Mouse (Mus musculus) myocyte (in vitro differentiated cells): ENCODE measurements around the gene 1810009J06Rik. TPM values are rescaled to one million over a fixed set of nuclear protein-coding genes. Genes with fewer than 3 reads are reported as not detected.
"Not testable (repeated sequence)": the region's sequence is repeated elsewhere in the genome, so short reads cannot be mapped to it uniquely, and the experiment has no call there.

Experiments
- H3K27me3 ChIP-seq: one replicate; pipeline ENCODE4 v1.6.1; 2011; ENCODE audit not compliant: control insufficient read depth, insufficient read depth, insufficient read length
- H3K36me3 ChIP-seq: one replicate; pipeline ENCODE4 v1.6.1; 2011; ENCODE audit not compliant: control insufficient read depth, insufficient read depth
- H3K4me2 ChIP-seq: one replicate; pipeline ENCODE4 v1.6.1; 2011; ENCODE audit warnings: low read depth, control low read depth
- H3K4me3 ChIP-seq: one replicate; pipeline ENCODE4 v1.5.1; 2011; ENCODE audit warnings: mild to moderate bottlenecking, control low read depth, moderate library complexity
- H3K79me2 ChIP-seq: one replicate; pipeline ENCODE4 v1.6.1; 2011; ENCODE audit not compliant: control insufficient read depth, insufficient read depth
- H3ac ChIP-seq: one replicate; pipeline ENCODE4 v1.6.1; 2011; ENCODE audit not compliant: control insufficient read depth, insufficient read length
- CEBPB ChIP-seq: IDR thresholded peaks from 2 replicates; pipeline ENCODE4 v1.6.1; 2011; ENCODE audit warnings: mild to moderate bottlenecking, moderate library complexity; ENCODE audit not compliant: poor library complexity, insufficient read depth, severe bottlenecking
- E2F4 ChIP-seq: IDR thresholded peaks from one replicate; pipeline ENCODE4 v1.6.1; 2011; ENCODE audit warnings: mild to moderate bottlenecking, control low read depth, moderate library complexity; ENCODE audit not compliant: insufficient read depth
- MAX ChIP-seq: IDR thresholded peaks from one replicate; pipeline ENCODE4 v1.6.1; 2011; ENCODE audit warnings: low read depth, mild to moderate bottlenecking, control low read depth
- MYOD1 ChIP-seq, 3 experiments: IDR thresholded peaks; one replicate each; pipeline ENCODE4 v1.6.1; 2011; ENCODE audit warnings: control low read depth in 2 of 3, low read depth in 2 of 3, mild to moderate bottlenecking in 2 of 3, moderate library complexity in 1 of 3; ENCODE audit not compliant: insufficient read length in 2 of 3, control insufficient read depth in 1 of 3
- MYOG ChIP-seq, 3 experiments: IDR thresholded peaks; one replicate each; pipeline ENCODE4 v1.6.1; 2011; ENCODE audit warnings: control low read depth in 2 of 3, low read depth in 2 of 3, mild to moderate bottlenecking in 2 of 3; ENCODE audit not compliant: insufficient read length in 2 of 3, control insufficient read depth in 1 of 3, insufficient read depth in 1 of 3
- POLR2A ChIP-seq: IDR thresholded peaks from one replicate; pipeline ENCODE4 v1.6.1; 2011; ENCODE audit warnings: low read depth, mild to moderate bottlenecking, control low read depth, moderate library complexity; ENCODE audit not compliant: insufficient read length
- POLR2AphosphoS2 ChIP-seq: IDR thresholded peaks from one replicate; pipeline ENCODE4 v1.6.1; 2011; ENCODE audit warnings: low read depth, control low read depth; ENCODE audit not compliant: insufficient read length
- REST ChIP-seq: IDR thresholded peaks from one replicate; pipeline ENCODE4 v1.6.1; 2011; ENCODE audit warnings: mild to moderate bottlenecking, control low read depth, moderate library complexity; ENCODE audit not compliant: insufficient read depth, insufficient read length
- SRF ChIP-seq: IDR thresholded peaks from one replicate; pipeline ENCODE4 v1.6.1; 2011; ENCODE audit warnings: low read depth; ENCODE audit not compliant: control insufficient read depth, insufficient read length
- TCF12 ChIP-seq: IDR thresholded peaks from one replicate; pipeline ENCODE4 v1.6.1; 2011; ENCODE audit warnings: mild to moderate bottlenecking, control low read depth; ENCODE audit not compliant: poor library complexity, insufficient read depth, severe bottlenecking
- TCF3 ChIP-seq: IDR thresholded peaks from one replicate; pipeline ENCODE4 v1.6.1; 2011; ENCODE audit warnings: low read depth, control low read depth; ENCODE audit not compliant: insufficient read length
- USF1 ChIP-seq: IDR thresholded peaks from one replicate; pipeline ENCODE4 v1.6.1; 2011; ENCODE audit warnings: low read depth, mild to moderate bottlenecking, control low read depth, moderate library complexity
- polyA plus RNA-seq: library from polyadenylated mRNA; unstranded; fragments of >200 nt; fragmentation: generic; extraction: Trizol; gene quantifications from one replicate; pipeline ENCODE4 v1.2.1, GENCODE M21; 2012; ENCODE audit warnings: missing spikeins

1810009J06Rik gene
- polyA plus RNA-seq: not detected

GRCm38 (mm10) chr6:40964454-40964853 is at the start of gene 1810009J06Rik:
1810009J06Rik (plus strand) TSS chr6:40964754.
- not testable (repeated sequence) for H3K79me2 ChIP-seq, H3K36me3 ChIP-seq, H3ac ChIP-seq, H3K4me3 ChIP-seq, H3K4me2 ChIP-seq, H3K27me3 ChIP-seq

DNA sequence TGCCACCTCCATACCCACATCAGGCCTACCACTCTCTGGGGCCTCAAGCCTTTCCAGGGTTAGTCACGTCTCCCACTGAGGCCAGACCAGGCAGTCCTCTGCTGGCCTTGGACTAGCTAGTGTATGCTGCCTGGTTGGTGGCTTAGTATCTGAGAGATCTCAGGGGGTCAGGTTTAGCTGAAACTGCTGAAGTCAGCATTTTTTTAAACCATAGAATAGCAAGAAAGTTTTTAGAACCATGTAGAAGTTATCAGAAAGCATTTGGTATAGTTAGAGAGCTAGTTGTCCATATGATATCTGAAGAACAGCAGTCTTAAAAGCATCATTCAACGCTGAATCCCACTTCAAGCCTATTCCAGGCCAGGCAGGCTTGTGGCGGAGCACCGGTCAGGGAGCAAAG is 44.6 kb upstream of the 1810009J06Rik start:
- no peaks in the 10 kb centered on the region for H3K79me2 ChIP-seq
- TF ChIP-seq USF1 (no peak), POLR2AphosphoS2 (no peak), CEBPB (no peak), SRF (no peak), REST (no peak), MAX (no peak), MYOG (IDR thresholded peaks at IDR 0.05; ENCODE audit: control insufficient read depth in 1 of 3, insufficient read depth in 1 of 3, insufficient read length in 2 of 3, low read depth in 2 of 3) (no peak), TCF3 (no peak), E2F4 (no peak), POLR2A (no peak), MYOD1 (IDR thresholded peaks at IDR 0.05; ENCODE audit: control insufficient read depth in 1 of 3, insufficient read length in 2 of 3, low read depth in 2 of 3) (no peak)
- H3K4me2 ChIP-seq: no peak overlapping the region
- no peaks in the 10 kb centered on the region for H3K27me3 ChIP-seq
- no peaks in the 10 kb centered on the region for H3K36me3 ChIP-seq
- no peak overlapping the region for H3K4me3 ChIP-seq
- no peak overlapping the region for H3ac ChIP-seq

GRCm38 (mm10) chr6:40940457-40940856 is 24.1 kb upstream of the 1810009J06Rik start, which contains the start of gene 1700074P13Rik:
1700074P13Rik (minus strand) TSS chr6:40940557.
- H3K36me3 ChIP-seq: no peaks in the 10 kb centered on the region
- H3K4me3 ChIP-seq: no peak within 1 kb of the TSS
- no peak within 1 kb of the TSS for H3K4me2 ChIP-seq
- H3ac ChIP-seq: no peak within 1 kb of the TSS
- H3K79me2 ChIP-seq: no peaks in the 10 kb centered on the region
- H3K27me3 ChIP-seq: peaks cover 5% of the 10 kb centered on the region
- no peak for TF ChIP-seq REST
- TF ChIP-seq TCF3: no peak
- no peak for TF ChIP-seq TCF12
- no peak for TF ChIP-seq USF1
- no peak for TF ChIP-seq POLR2AphosphoS2
- no peak for TF ChIP-seq CEBPB
- TF ChIP-seq MYOG (IDR thresholded peaks at IDR 0.05; ENCODE audit: control insufficient read depth in 1 of 3, insufficient read depth in 1 of 3, insufficient read length in 2 of 3, low read depth in 2 of 3): no peak
- TF ChIP-seq E2F4: no peak
- TF ChIP-seq MAX: no peak
- TF ChIP-seq SRF: no peak
- TF ChIP-seq POLR2A: no peak
- TF ChIP-seq MYOD1 (IDR thresholded peaks at IDR 0.05; ENCODE audit: control insufficient read depth in 1 of 3, insufficient read length in 2 of 3, low read depth in 2 of 3): no peak

GRCm38 (mm10) chr6:40951770-40952169 is 12.8 kb upstream of the 1810009J06Rik start, which contains the start of gene Gm4744:
Gm4744 (minus strand) TSS chr6:40951870.
- no peak for TF ChIP-seq MYOD1 (IDR thresholded peaks at IDR 0.05; ENCODE audit: control insufficient read depth in 1 of 3, insufficient read length in 2 of 3, low read depth in 2 of 3)
- no peak for TF ChIP-seq MAX
- no peak for TF ChIP-seq E2F4
- no peak for TF ChIP-seq REST
- no peak for TF ChIP-seq USF1
- no peak for TF ChIP-seq TCF12
- no peak for TF ChIP-seq CEBPB
- TF ChIP-seq MYOG (IDR thresholded peaks at IDR 0.05; ENCODE audit: control insufficient read depth in 1 of 3, insufficient read depth in 1 of 3, insufficient read length in 2 of 3, low read depth in 2 of 3): no peak
- TF ChIP-seq POLR2AphosphoS2: no peak
- no peak for TF ChIP-seq SRF
- no peak for TF ChIP-seq TCF3
- no peak for TF ChIP-seq POLR2A
- H3K4me2 ChIP-seq: no peak within 1 kb of the TSS
- H3ac ChIP-seq: no peak within 1 kb of the TSS
- H3K4me3 ChIP-seq: no peak within 1 kb of the TSS
- H3K27me3 ChIP-seq: no peaks in the 10 kb centered on the region
- no peaks in the 10 kb centered on the region for H3K79me2 ChIP-seq
- no peaks in the 10 kb centered on the region for H3K36me3 ChIP-seq

DNA sequence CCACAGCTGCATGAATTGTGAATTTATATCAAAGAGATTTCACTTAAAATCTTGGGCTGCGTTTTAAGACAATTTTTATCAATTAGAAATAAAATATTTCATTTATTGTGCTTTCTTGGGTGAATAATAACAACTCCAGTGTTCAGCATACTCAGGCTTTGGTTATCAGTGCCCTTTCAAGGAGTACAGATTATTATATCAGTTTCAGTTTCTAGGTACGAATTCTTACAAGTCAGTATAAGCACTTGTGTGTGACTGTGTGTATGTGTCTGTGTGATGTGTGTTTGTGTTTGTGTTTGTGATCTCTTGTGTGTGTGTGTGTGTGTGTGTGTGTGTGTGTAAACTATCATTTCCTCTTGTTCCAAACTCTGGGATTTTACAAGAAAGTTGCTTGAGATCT is 10.8 kb upstream of the 1810009J06Rik start:
- no peak overlapping the region for H3K4me2 ChIP-seq
- no peak overlapping the region for H3ac ChIP-seq
- no peaks in the 10 kb centered on the region for H3K27me3 ChIP-seq
- no peaks in the 10 kb centered on the region for H3K36me3 ChIP-seq
- TF ChIP-seq E2F4 (no peak), MAX (no peak), TCF3 (no peak), USF1 (no peak), POLR2A (no peak), REST (no peak), MYOG (IDR thresholded peaks at IDR 0.05; ENCODE audit: control insufficient read depth in 1 of 3, insufficient read depth in 1 of 3, insufficient read length in 2 of 3, low read depth in 2 of 3) (no peak), TCF12 (no peak), CEBPB (no peak), SRF (no peak), POLR2AphosphoS2 (no peak), MYOD1 (IDR thresholded peaks at IDR 0.05; ENCODE audit: control insufficient read depth in 1 of 3, insufficient read length in 2 of 3, low read depth in 2 of 3) (no peak)
- H3K4me3 ChIP-seq: no peak overlapping the region
- no peaks in the 10 kb centered on the region for H3K79me2 ChIP-seq

DNA sequence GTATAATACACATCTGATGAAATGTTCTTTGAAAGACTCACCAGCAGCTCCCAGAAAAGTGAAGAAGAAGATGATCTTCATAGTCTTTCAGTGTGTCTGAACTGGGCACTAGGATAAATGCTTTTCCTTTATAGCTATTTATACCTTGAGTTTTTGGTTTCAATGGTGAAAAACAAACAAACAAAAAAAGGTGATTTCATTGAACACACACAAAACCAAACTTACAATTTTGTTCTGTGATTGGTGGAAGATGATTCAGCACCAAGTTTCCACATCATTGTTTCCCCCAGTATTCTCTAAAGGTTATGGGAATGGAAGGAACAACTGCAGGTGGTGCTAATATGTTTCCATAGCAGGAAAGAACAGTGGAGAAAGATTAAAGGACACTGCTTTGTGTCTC is 34.8 kb downstream of the 1810009J06Rik start, which contains the start of gene Gm2663:
Gene Gm2663, minus strand, starts transcription at position 101 of the 400 bp plus-strand sequence.
- not testable (repeated sequence) for H3K27me3 ChIP-seq, H3K79me2 ChIP-seq, H3ac ChIP-seq, H3K4me2 ChIP-seq, H3K4me3 ChIP-seq, H3K36me3 ChIP-seq
